Mouse (Mus musculus) regulatory T cell (primary cell): Measurements from ENCODE around the gene 4933425L06Rik.

ENCODE experiments used
- in situ Hi-C: fragments of 300-600 bp; cut with MboI, MseI; formaldehyde crosslinking; loops from one replicate; pipeline ENCODE4 v1.15.1; 2025; ENCODE audit warnings: high pct_unique_total_duplicates

4933425L06Rik gene

DNA sequence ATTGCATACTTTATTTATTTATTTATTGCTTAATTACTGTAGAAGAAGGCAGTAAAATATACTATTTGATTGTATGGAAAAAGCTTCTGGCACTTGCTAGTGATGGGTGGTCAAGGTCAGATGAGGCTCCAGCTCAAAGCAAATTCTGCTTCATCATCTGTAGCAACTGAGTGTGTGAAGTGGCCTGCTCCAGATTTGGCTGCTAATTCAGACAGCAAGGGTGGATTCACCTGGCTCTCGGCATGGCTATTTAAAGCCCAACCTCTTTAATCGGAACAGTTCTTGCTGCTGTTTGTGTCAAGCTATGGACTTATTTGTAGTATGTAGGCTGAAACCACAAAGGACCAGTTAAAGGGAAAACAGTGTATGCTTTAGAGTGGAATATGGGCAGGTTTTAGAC, 50.9 kb downstream of the 4933425L06Rik start:
- in situ Hi-C loops = no loop called here

DNA sequence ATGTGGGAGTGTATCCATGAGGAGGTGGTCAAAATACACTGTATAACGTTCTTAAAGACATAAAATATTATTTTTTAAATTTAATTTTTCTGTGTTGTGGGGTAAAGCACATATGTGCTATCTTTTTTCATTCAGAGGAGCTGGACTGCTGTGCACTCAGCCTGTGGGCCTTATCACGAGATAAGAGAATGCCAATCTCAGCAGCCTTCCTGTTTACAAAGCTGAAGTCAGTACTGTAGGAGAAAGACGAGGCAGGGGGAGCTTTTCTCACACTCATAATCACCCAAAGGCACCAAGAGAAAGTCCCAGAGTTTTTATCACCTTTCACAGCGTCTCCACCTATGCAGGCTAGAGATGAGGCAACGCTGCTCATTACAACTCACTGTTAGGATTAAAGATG, 52.5 kb downstream of the 4933425L06Rik start:
- in situ Hi-C loops = no loop called here

DNA sequence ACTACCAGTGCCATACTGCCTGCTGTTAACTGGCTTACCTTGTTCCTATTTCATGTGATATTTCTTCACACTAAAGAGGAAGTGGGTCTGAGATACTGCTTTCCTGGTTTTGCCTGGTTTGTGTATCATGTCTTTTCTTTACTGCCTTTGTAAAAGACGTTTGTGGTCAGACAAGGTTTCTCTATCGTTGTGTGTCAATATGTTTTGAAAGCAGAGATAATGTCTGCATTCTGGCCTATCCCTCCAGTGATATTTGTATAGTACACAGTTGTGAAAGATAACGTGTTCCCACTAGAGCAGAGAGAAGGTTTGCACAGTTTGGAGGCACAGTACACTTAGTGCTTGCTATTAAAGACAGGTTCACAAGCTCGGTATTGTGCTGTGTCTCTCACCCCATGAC, 58.0 kb downstream of the 4933425L06Rik start:
- in situ Hi-C loops = no loop called here

DNA sequence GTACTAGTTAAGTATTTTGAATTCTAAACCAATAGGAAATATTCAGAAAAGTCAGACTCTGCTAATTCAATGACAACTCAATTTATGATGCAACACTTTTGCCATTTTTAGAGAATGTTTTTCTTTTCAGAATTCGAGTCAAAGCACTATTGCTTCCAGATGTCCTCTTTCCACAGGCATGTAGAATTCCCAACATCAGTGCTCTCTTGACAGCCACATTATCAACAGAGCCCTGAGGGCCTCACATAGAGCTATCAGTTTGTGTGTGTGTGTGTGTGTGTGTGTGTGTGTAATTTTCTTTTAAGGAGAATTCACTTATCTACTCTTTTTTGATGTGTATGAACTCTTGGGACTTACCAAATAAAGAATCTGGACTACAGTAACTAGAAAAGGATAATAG, 64.9 kb downstream of the 4933425L06Rik start:
- in situ Hi-C loops = no loop called here

DNA sequence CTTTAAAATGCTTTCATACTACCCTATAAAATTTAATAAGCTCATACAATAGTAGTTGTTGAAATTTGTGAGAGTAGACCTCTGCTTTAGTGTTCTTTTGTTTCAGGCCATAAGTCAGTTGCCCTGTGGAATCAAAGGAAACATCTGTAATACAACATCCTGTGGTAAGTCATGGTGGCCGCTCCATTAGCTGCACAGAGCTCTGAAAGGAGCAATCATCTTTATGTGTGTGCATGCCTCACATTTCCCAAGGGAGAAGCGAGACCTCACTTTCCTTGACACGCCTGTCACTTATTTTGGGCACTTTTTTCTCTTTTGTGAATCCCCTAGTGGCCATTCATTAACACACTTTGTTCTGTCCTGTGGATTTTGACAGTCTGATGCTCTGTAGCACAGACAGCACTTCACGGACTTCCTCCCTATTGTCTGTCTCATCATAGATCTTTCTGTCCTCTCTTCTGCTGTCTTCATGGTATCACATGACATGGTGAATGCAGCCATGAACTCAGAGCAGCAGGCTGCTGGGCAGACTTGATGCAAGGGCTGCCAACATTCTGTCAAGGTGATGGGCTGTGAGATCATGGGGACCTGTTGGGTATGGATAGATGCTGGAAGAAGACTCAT, 66.0 kb downstream of the 4933425L06Rik start:
- in situ Hi-C loops = no loop called here

DNA sequence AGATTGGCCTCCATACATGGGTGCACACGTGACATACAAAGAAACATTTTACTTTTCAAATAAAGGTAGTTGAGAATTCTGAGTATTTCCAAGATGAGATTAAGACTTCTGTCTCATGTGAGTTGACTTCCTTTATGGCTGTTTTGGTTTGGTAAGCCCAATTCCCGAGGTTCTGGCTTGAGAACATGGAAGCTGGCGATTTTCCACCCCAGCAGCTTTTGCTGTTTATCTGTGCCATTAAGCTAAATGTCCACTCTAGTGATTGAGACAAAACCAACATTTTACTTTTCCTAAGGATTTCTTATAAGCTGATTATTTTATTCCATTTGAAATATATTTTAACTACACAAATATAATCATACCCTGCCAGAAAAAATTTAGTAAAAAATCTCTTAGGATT, 68.1 kb downstream of the 4933425L06Rik start:
- in situ Hi-C loops = no loop called here

DNA sequence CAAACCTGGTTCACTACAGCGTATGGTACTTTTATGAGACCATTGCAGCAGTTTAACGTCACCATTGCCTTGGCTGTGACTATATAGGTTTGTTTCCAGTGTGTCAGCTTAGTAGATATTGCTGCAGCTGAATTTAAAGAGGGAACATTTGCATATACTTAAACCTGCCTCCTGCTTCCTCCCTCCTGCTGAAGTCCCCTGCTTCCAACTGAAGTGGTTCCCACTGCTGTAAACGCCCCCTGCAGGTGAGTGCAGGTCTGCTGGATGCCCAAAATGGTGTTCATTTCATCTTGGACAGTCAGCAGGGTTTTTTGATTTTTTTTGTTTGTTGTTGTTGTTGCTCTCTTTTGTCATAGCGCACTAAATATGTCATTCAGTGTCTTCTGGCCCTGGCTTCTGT, 72.0 kb downstream of the 4933425L06Rik start:
- in situ Hi-C loops = no loop called here

DNA sequence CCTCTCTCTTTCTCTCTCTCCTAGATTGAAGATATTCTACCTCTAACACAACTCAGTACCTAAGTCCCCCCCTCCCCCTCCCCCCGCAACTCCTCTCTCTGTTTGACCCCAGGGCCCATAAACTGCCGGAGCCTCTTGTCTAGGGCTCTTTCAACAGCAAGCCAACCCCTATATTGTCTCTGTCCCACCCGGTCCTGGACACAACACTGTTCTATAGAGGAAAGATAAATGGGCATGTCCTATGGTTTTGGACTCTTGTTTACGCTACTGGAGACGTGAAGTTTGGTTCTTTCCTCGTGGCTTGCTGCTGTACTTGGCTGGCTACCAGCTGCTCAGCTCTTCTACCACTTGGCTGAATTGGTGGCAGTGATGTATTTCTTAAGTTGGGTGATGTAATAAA, 83.5 kb downstream of the 4933425L06Rik start:
- in situ Hi-C loops = no loop called here
